Mouse (Mus musculus) lung, postnatal 0 days (tissue): ENCODE results near the gene Susd1.

ENCODE experiments used
- CTCF ChIP-seq: IDR thresholded peaks from 2 replicates; pipeline ENCODE4 v1.5.1; 2016; ENCODE audit warnings: antibody characterized with exemption, mild to moderate bottlenecking
- EP300 ChIP-seq: IDR thresholded peaks from 2 replicates; pipeline ENCODE4 v1.6.1; 2016; ENCODE audit warnings: antibody characterized with exemption, mild to moderate bottlenecking, control low read depth

DNA sequence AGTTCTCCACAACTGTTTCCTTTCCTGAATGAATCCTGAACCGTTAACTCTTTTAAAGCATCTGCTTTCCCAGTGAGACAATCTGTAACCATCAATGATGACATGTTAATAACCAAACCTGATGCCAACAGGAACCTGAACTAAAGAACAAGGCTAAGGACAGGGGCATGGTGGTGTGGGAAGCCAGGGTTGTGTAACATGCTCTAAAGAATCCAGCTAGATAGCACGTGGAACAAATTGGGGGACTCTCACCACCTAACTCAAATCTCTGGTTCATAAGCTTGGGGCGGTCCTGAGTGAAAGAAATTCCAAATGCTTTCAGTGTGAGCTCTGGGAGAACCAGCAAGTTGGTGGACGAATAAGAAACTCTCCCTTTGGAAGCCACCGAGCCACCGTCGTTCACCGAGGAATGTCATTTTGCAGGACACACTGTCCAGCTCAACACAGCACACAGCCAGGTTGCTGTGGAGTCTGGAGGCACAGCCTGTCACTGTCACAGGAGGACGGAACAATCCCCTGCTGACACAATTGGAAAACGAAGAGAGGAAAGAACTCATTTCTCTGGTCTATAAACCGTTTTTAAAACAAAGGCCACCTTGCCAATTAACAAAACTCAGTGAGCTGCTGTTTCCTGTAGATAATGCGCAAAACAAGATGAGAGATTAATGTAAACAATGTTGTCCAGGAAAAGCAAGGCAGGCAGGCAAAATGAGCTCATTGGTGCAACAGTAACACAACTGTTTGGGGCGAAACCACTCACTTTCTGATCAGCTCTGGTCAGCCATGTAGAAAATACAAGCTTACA lies 146.3 kb downstream of the Susd1 start:
- TF ChIP-seq CTCF (0 out of 2 replicates have a peak, but pooled peaks have one; percentile 8), EP300 (peak; percentile 99)
